Mouse (Mus musculus) kidney, postnatal 14 days (tissue): ENCODE results near the gene Gm8232.
"Not testable (repeated sequence)": the region's sequence is repeated elsewhere in the genome, so short reads cannot be mapped to it uniquely, and the experiment has no call there.

Experiments used
- DNase-seq: peaks from one replicate; pipeline ENCODE4 v3.0.0; 2022; ENCODE audit warnings: mixed read lengths

Gene Gm8232

GRCm38 (mm10) chr14:44433335-44433734 lies at the start of gene Gm8232:
Gm8232 (plus strand) TSS chr14:44433635.
- not testable (repeated sequence) for DNase-seq

- not testable (repeated sequence) for DNase-seq
Measured at GRCm38 (mm10) chr14:44384233-44384632, 49.2 kb upstream of the Gm8232 start.

DNA sequence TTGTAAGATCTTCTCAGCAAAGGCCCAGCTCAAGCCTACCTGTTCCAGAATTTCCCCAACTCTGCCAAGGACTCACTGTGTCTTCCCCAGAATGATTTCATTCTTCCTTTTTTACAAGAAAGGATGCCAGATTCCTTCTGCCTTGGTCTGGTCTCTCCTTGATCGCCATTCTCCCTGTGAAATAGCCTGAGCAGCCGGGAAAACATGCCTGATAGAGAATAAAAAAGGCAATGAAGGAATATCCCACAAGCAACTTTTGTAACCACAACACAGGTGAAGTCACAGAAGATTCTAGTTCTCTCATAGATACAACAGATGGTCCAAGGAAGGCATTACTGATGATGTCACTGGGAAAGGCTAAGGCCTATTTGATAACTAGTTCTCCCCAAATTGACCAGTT lies 22.8 kb upstream of the Gm8232 start, which contains the start of gene Gm3371:
TSS of gene Gm3371 (minus strand) at position 101 of the 400 bp plus-strand sequence.
- DNase-seq = not testable (repeated sequence)
